Mouse (Mus musculus): ENCODE results near the gene Nhsl2. TPM values are rescaled to one million over a fixed set of nuclear protein-coding genes. Genes with fewer than 3 reads are reported as not detected.
"Not testable (repeated sequence)": the region's sequence is repeated elsewhere in the genome, so short reads cannot be mapped to it uniquely, and the experiment has no call there.

Nhsl2 gene
- polyA plus RNA-seq (2015; fragmentation: Nextera tagmentation; extraction: Ambion mirVana): 3.8 and 4.9 TPM in 2 replicates

DNA sequence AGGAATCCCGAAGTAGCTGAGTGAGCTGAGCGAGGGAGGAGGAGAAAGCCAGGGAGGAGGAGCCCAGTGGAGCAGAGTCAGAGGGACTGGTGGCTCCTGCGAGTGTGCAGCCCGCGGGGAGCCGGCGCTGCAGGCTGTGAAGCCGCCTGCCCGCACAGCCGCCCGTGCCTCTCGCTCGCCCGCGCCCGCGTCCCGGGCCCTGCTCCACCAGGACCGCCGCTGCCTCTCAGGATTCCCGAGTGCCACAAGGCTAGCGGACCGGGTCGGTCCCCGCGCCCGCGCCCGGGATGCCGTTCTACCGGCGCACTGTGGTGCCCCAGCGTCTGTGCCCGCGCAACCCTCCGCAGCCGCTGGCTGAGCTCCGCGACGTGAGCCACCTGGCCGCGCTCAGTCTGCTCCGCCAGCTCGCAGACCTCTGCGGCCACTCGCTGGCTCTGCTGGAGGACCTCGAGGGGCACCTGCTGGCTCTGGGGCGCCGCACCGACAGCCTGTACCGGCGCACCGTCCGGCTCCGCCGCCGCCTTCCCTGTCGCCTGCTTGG lies at the start of gene Nhsl2:
Gene Nhsl2, plus strand, starts transcription at position 105 of the 541 bp plus-strand sequence.
- Histone ChIP-seq H3K9ac (replicated peaks; ENCODE audit: low read depth, low read length) (peak within 1 kb of the TSS; percentile 51), H3K27ac (ENCODE audit: low read length) (no peak within 1 kb of the TSS), H3K36me3 (ENCODE audit: control insufficient read depth, insufficient read depth) (no peaks in the 10 kb centered on the region), H3K27me3 (replicated peaks; ENCODE audit: control insufficient read depth, insufficient read depth, low read length) (peaks cover 15% of the 10 kb centered on the region), H3K4me3 (replicated peaks; ENCODE audit: low read length) (peak within 1 kb of the TSS; percentile 52), H3K9me3 (ENCODE audit: control insufficient read depth, low read length) (no peaks in the 10 kb centered on the region), H3K4me2 (ENCODE audit: low read length) (peak within 1 kb of the TSS; percentile 69), H3K4me1 (replicated peaks; ENCODE audit: control insufficient read depth, insufficient read depth, low read length) (peaks cover 6% of the 10 kb centered on the region)
- peak; percentile 94 for ATAC-seq
- 15% methylated on average over 38 of the region's 58 CpGs for WGBS

DNA sequence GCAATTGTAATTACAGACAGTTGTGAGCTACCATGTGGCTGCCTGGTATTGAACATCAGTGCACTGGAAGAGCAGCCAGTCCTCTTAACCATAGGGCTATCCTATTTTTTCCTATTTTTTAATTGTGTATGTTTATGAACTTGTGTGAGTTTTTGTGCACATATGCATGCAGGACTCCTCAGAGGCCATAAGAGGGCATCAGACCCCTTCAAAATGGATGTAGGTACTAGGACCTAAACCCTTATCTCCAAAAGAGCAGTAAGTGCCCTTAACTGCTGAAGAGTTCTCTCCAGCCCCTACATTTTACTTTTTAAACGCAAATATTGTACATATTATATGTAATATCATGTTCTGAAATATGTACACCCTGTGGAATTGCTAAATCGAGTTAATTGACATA lies 43.7 kb upstream of the Nhsl2 start:
- WGBS: 27% methylated on average over 2 of the region's 2 CpGs
- no peak overlapping the region for H3K4me3 ChIP-seq (replicated peaks; ENCODE audit: low read length)
- no peaks in the 10 kb centered on the region for H3K4me1 ChIP-seq (replicated peaks; ENCODE audit: control insufficient read depth, insufficient read depth, low read length)
- no peaks in the 10 kb centered on the region for H3K9me3 ChIP-seq (ENCODE audit: control insufficient read depth, low read length)
- no peaks in the 10 kb centered on the region for H3K27me3 ChIP-seq (replicated peaks; ENCODE audit: control insufficient read depth, insufficient read depth, low read length)
- H3K36me3 ChIP-seq (ENCODE audit: control insufficient read depth, insufficient read depth): no peaks in the 10 kb centered on the region
- H3K27ac ChIP-seq (ENCODE audit: low read length): no peak overlapping the region
- H3K9ac ChIP-seq (replicated peaks; ENCODE audit: low read depth, low read length): no peak overlapping the region
- no peak overlapping the region for H3K4me2 ChIP-seq (ENCODE audit: low read length)
- ATAC-seq: no peak

DNA sequence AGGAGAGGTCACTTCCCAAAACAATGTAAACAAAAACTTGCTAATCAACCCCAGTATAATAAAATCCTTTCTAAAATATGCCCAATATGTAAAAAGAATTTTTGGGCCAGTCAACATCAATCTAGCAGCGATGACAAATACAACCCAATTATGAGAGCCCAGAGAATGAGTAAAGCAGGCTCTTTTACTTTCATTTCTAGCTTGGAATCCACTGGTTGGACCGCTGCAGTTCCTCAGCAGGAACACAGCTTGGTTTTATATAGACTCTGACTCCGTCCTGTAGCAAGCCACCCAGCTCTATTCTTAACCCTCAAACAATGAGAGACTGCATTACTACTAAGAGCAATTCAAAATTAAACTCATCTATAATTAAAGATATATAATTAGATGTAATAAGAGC lies 37.4 kb upstream of the Nhsl2 start:
- H3K27me3 ChIP-seq (replicated peaks; ENCODE audit: control insufficient read depth, insufficient read depth, low read length): peaks cover 3% of the 10 kb centered on the region; the same call in 1 of the 2 replicates
- ATAC-seq: no peak
- H3K36me3 ChIP-seq (ENCODE audit: control insufficient read depth, insufficient read depth): no peaks in the 10 kb centered on the region
- WGBS: 62% methylated on average over 3 of the region's 3 CpGs
- H3K4me3 ChIP-seq (replicated peaks; ENCODE audit: low read length): no peak overlapping the region
- H3K4me2 ChIP-seq (ENCODE audit: low read length): no peak overlapping the region
- H3K9me3 ChIP-seq (ENCODE audit: control insufficient read depth, low read length): no peaks in the 10 kb centered on the region
- H3K4me1 ChIP-seq (replicated peaks; ENCODE audit: control insufficient read depth, insufficient read depth, low read length): no peaks in the 10 kb centered on the region
- H3K9ac ChIP-seq (replicated peaks; ENCODE audit: low read depth, low read length): no peak overlapping the region
- no peak overlapping the region for H3K27ac ChIP-seq (ENCODE audit: low read length)

DNA sequence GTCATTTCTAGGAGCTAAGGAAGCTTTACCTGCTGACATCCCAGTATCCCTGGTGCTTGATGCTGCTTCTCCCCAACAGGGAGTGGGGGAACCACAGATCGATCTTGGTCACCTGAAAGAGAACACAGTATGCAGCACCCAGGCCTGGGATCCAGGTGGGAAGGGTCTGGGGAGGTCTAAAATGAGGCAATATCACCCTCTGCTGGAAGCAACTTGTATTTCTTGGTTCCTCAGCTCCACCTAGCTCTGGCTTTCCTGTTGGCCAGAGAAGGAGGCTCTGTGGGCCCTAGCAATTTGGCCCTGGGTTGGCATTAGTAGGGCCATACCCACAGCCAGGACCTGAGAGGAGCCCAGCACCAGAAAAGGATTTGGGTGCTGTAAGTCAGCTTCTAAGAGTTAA lies 30.0 kb upstream of the Nhsl2 start:
- no peak overlapping the region for H3K4me2 ChIP-seq (ENCODE audit: low read length)
- H3K27me3 ChIP-seq (replicated peaks; ENCODE audit: control insufficient read depth, insufficient read depth, low read length): no peaks in the 10 kb centered on the region
- no peaks in the 10 kb centered on the region for H3K4me1 ChIP-seq (replicated peaks; ENCODE audit: control insufficient read depth, insufficient read depth, low read length)
- H3K9me3 ChIP-seq (ENCODE audit: control insufficient read depth, low read length): no peaks in the 10 kb centered on the region
- no peaks in the 10 kb centered on the region for H3K36me3 ChIP-seq (ENCODE audit: control insufficient read depth, insufficient read depth)
- no peak for ATAC-seq
- no peak overlapping the region for H3K9ac ChIP-seq (replicated peaks; ENCODE audit: low read depth, low read length)
- 50% methylated on average over 1 of the region's 1 CpGs for WGBS
- H3K27ac ChIP-seq (ENCODE audit: low read length): no peak overlapping the region
- H3K4me3 ChIP-seq (replicated peaks; ENCODE audit: low read length): no peak overlapping the region

DNA sequence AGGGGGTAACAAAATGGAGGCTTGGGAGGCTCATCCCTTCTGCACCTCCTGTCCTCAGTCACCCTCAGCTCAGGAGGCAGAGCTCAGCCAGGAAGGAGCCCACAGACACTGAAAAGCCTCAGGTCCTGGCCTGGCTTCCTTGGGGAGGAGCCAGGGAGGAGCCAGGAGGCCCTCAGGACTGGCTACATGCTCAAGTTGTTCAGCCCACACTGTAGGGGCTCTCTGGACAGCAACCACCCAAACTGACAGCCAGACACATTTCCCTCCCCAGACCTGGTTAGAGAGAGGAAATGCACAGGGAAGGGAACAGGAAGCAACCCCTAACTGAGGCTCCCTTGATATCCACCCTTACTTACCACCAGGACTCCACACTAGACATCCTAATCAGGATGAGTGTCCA lies 29.2 kb upstream of the Nhsl2 start:
- H3K4me2 ChIP-seq (ENCODE audit: low read length); H3K36me3 ChIP-seq (ENCODE audit: control insufficient read depth, insufficient read depth); H3K27me3 ChIP-seq (replicated peaks; ENCODE audit: control insufficient read depth, insufficient read depth, low read length); H3K4me3 ChIP-seq (replicated peaks; ENCODE audit: low read length); H3K4me1 ChIP-seq (replicated peaks; ENCODE audit: control insufficient read depth, insufficient read depth, low read length); H3K27ac ChIP-seq (ENCODE audit: low read length); ATAC-seq; H3K9me3 ChIP-seq (ENCODE audit: control insufficient read depth, low read length); H3K9ac ChIP-seq (replicated peaks; ENCODE audit: low read depth, low read length): not testable (repeated sequence)

DNA sequence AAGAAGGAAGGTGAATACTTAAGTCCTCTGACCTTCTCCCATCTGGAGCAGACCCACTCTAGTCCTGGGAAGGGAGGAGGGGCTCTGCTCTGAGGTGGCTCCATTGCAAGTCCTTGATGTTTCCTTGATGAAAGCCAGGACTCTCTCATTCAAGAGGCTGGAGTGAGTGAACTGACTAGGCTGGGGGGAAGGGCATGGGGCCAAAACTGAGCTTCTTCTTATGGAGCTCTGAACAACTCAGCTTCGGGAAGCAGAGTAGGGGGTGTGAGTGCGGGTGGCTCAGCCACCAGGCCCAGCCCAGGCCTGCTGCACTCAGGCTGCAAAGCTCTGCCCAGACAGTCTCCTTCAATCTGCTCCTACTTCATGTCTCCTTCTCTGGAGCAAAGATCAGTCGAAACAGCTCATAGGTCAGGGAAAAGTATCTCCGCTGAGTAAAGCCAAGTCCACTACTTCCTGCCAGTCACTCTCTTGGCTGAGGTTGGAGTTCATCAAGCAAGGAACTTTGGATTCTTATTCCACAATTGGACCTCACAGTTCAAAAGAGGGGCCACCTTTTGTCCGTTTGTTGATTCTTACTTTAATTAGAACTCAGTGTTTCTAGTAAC lies 1.9 kb upstream of the Nhsl2 start:
- Histone ChIP-seq H3K4me1 (replicated peaks; ENCODE audit: control insufficient read depth, insufficient read depth, low read length) (peaks cover 6% of the 10 kb centered on the region), H3K9ac (replicated peaks; ENCODE audit: low read depth, low read length) (no peak overlapping the region), H3K27ac (ENCODE audit: low read length) (no peak overlapping the region), H3K9me3 (ENCODE audit: control insufficient read depth, low read length) (no peaks in the 10 kb centered on the region), H3K4me2 (ENCODE audit: low read length) (no peak overlapping the region), H3K27me3 (replicated peaks; ENCODE audit: control insufficient read depth, insufficient read depth, low read length) (peaks cover 15% of the 10 kb centered on the region), H3K36me3 (ENCODE audit: control insufficient read depth, insufficient read depth) (no peaks in the 10 kb centered on the region), H3K4me3 (replicated peaks; ENCODE audit: low read length) (no peak overlapping the region)
- no peak for ATAC-seq
- WGBS: 52% methylated on average over 5 of the region's 5 CpGs

DNA sequence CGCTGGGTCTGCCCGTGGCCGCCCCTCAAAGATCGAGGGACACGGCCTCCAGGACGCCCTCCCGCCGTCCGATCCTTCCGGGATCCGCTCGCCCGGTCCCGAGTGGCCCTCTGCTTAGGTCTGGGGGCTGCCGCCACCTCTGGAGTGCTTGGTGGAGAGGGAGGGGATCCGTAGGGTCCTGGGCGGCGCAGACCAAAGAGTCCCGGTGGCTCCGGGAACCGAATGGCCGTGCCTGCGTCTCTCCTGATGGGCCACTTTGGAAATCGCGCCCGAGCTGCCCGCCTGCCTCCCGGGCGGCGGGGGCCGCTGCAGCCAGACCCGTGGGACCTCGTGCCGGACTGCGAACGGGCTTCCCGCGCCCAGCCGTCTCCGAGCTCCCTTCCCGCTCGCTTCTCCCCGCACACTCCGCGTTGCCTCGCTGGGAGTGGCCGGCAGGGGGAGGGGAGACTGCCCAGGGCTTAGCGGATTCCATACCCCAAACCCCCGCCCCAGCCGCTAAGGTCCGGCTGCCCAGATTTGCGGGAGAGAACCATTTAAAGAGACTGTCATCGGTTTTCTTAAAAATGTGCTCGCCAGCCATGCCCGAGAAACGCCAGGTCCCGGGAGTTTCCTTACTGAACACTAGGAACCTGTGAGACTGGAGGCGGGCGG lies 841 bp downstream of the Nhsl2 start:
- 18% methylated on average over 23 of the region's 59 CpGs for WGBS
- Histone ChIP-seq H3K36me3 (ENCODE audit: control insufficient read depth, insufficient read depth) (no peaks in the 10 kb centered on the region), H3K4me2 (ENCODE audit: low read length) (peak overlapping the region; percentile 69), H3K27me3 (replicated peaks; ENCODE audit: control insufficient read depth, insufficient read depth, low read length) (peaks cover 17% of the 10 kb centered on the region), H3K9ac (replicated peaks; ENCODE audit: low read depth, low read length) (peak overlapping the region; percentile 51), H3K27ac (ENCODE audit: low read length) (no peak overlapping the region), H3K9me3 (ENCODE audit: control insufficient read depth, low read length) (no peaks in the 10 kb centered on the region), H3K4me3 (replicated peaks; ENCODE audit: low read length) (peak overlapping the region; percentile 52), H3K4me1 (replicated peaks; ENCODE audit: control insufficient read depth, insufficient read depth, low read length) (peaks cover 6% of the 10 kb centered on the region)
- peak; percentile 56 for ATAC-seq

DNA sequence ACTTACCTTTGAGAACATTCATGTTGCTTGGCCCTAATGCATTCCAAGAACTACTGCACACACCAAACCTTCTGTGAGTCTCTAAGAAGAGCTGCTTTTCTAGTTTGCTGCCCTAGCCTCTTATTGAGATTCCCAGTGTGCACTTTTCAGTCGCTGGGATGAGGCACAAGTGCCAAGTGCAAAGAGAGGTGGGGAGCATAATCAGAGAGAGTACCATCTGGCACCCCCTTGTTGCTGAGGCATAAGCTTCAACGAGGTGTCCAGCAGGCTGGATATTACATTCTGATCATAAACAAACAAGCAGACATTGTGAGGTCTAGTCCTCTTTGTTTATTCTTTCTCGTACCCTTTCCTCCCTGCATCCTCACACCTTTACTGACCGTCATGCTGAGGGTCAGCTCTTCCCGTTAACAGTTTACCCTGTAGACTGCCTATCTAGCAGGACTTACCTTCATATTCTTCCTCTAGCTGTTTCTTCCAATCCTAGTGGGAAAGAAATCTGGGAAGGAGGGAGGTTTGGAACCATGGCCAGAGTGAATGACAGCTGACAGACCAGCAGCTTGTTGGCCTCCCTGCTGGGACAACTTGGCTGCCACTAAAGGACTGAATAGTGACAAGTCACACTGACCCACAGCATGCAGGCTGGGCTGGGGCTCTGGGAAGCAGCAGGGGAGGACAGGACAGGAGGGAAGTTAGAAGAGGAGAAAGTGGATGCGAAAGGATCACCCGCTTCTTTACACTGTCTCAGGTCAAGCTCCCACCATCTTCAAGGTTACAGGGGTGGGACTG lies 2.6 kb downstream of the Nhsl2 start:
- 44% methylated on average over 7 of the region's 7 CpGs for WGBS
- H3K27me3 ChIP-seq (replicated peaks; ENCODE audit: control insufficient read depth, insufficient read depth, low read length): peaks cover 19% of the 10 kb centered on the region
- H3K9me3 ChIP-seq (ENCODE audit: control insufficient read depth, low read length): no peaks in the 10 kb centered on the region
- H3K27ac ChIP-seq (ENCODE audit: low read length): no peak overlapping the region
- no peaks in the 10 kb centered on the region for H3K36me3 ChIP-seq (ENCODE audit: control insufficient read depth, insufficient read depth)
- H3K9ac ChIP-seq (replicated peaks; ENCODE audit: low read depth, low read length): no peak overlapping the region
- H3K4me2 ChIP-seq (ENCODE audit: low read length): no peak overlapping the region
- no peak for ATAC-seq
- H3K4me1 ChIP-seq (replicated peaks; ENCODE audit: control insufficient read depth, insufficient read depth, low read length): peaks cover 6% of the 10 kb centered on the region
- no peak overlapping the region for H3K4me3 ChIP-seq (replicated peaks; ENCODE audit: low read length)

DNA sequence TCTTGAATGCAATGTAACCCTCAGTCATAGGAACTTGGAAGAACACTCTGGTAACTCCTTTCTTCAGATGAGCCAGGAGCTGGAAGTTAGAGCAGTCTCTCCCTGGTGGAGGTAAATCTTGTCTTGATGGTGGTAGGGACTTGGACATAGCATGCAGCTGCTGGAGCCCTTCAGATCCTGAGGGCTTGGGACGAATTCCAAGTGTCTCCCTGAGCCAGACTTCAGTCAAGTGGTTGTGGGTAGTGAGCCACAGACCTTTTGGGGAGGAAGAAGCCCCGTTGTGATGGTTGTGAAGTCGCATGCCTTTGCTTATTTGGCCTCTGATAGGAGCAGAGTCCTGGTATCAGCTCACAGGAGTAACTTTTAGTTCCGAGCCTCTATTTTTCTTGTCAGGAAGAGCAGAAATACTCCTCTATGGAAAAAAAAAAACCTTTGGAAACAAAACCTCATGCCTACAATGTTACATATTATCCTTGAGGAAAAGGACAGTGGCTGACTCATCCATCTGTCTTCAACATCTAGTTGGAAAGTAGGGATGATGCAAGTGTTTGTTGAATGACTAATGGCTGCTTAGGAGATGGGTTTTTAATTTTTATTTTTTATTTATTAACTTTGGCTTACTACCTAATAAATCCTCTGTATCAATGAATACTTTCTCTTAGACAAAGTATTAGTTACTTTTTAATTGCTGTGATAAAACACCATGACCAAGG lies 14.6 kb downstream of the Nhsl2 start:
- WGBS: 73% methylated on average over 4 of the region's 4 CpGs
- Histone ChIP-seq H3K4me2 (ENCODE audit: low read length) (no peak overlapping the region), H3K27ac (ENCODE audit: low read length) (no peak overlapping the region), H3K9me3 (ENCODE audit: control insufficient read depth, low read length) (no peaks in the 10 kb centered on the region), H3K4me3 (replicated peaks; ENCODE audit: low read length) (no peak overlapping the region), H3K4me1 (replicated peaks; ENCODE audit: control insufficient read depth, insufficient read depth, low read length) (no peaks in the 10 kb centered on the region), H3K36me3 (ENCODE audit: control insufficient read depth, insufficient read depth) (no peaks in the 10 kb centered on the region), H3K27me3 (replicated peaks; ENCODE audit: control insufficient read depth, insufficient read depth, low read length) (peaks cover 3% of the 10 kb centered on the region; the same call in 1 of the 2 replicates), H3K9ac (replicated peaks; ENCODE audit: low read depth, low read length) (no peak overlapping the region)
- ATAC-seq: no peak

All from forebrain, embryonic 16.5 days (tissue).